Mouse (Mus musculus): ENCODE measurements around the gene Aqp1. TPM values are rescaled to one million over a fixed set of nuclear protein-coding genes. Genes with fewer than 3 reads are reported as not detected.

The Aqp1 gene
- polyA plus RNA-seq, 1 experiment from 2014 or later, result 19.0 TPM

- no peak overlapping the region for H3K27ac ChIP-seq (ENCODE audit: low read depth, low read length)
- H3K4me1 ChIP-seq (replicated peaks; ENCODE audit: control insufficient read depth, insufficient read depth, low read length), result peaks cover 9% of the 10 kb centered on the region; the same call in 1 of the 2 replicates
- WGBS, result 78% methylated on average over 5 of the region's 5 CpGs
- H3K9ac ChIP-seq (ENCODE audit: low read depth, low read length), result no peak overlapping the region
- peak overlapping the region; percentile 21 for H3K4me3 ChIP-seq (ENCODE audit: low read depth, low read length)
- peak overlapping the region; percentile 54 for H3K4me2 ChIP-seq (replicated peaks; ENCODE audit: low read depth)
- H3K36me3 ChIP-seq (ENCODE audit: control insufficient read depth, insufficient read depth), result no peaks in the 10 kb centered on the region
- no peaks in the 10 kb centered on the region for H3K9me3 ChIP-seq (ENCODE audit: control insufficient read depth)
- no peaks in the 10 kb centered on the region for H3K27me3 ChIP-seq (replicated peaks; ENCODE audit: control insufficient read depth, insufficient read depth, low read length)
- TF ChIP-seq CTCF (IDR thresholded peaks at IDR 0.05; ENCODE audit: low read depth), result no peak
- no peak for ATAC-seq
Observed at GRCm38 (mm10) chr6:55337242-55337641, 1.0 kb downstream of the Aqp1 start.

GRCm38 (mm10) chr6:55338077-55338476 is 1.8 kb downstream of the Aqp1 start:
- 37% methylated on average over 6 of the region's 6 CpGs for WGBS
- no peak for TF ChIP-seq CTCF (IDR thresholded peaks at IDR 0.05; ENCODE audit: low read depth)
- Histone ChIP-seq H3K9me3 (ENCODE audit: control insufficient read depth) (no peaks in the 10 kb centered on the region), H3K4me3 (ENCODE audit: low read depth, low read length) (peak overlapping the region; percentile 21), H3K27me3 (replicated peaks; ENCODE audit: control insufficient read depth, insufficient read depth, low read length) (no peaks in the 10 kb centered on the region), H3K4me2 (replicated peaks; ENCODE audit: low read depth) (peak overlapping the region; percentile 54), H3K27ac (ENCODE audit: low read depth, low read length) (no peak overlapping the region), H3K4me1 (replicated peaks; ENCODE audit: control insufficient read depth, insufficient read depth, low read length) (peaks cover 9% of the 10 kb centered on the region; the same call in 1 of the 2 replicates), H3K9ac (ENCODE audit: low read depth, low read length) (no peak overlapping the region), H3K36me3 (ENCODE audit: control insufficient read depth, insufficient read depth) (no peaks in the 10 kb centered on the region)
- ATAC-seq, result no peak

- Histone ChIP-seq H3K4me1 (replicated peaks; ENCODE audit: control insufficient read depth, insufficient read depth, low read length) (peaks cover 9% of the 10 kb centered on the region; the same call in 1 of the 2 replicates), H3K27ac (ENCODE audit: low read depth, low read length) (no peak overlapping the region), H3K36me3 (ENCODE audit: control insufficient read depth, insufficient read depth) (no peaks in the 10 kb centered on the region), H3K4me3 (ENCODE audit: low read depth, low read length) (no peak overlapping the region), H3K9me3 (ENCODE audit: control insufficient read depth) (no peaks in the 10 kb centered on the region), H3K27me3 (replicated peaks; ENCODE audit: control insufficient read depth, insufficient read depth, low read length) (no peaks in the 10 kb centered on the region), H3K4me2 (replicated peaks; ENCODE audit: low read depth) (peak overlapping the region; percentile 54), H3K9ac (ENCODE audit: low read depth, low read length) (no peak overlapping the region)
- WGBS, result 50% methylated on average over 9 of the region's 9 CpGs
- TF ChIP-seq CTCF (IDR thresholded peaks at IDR 0.05; ENCODE audit: low read depth), result no peak
- ATAC-seq, result no peak
Observed at GRCm38 (mm10) chr6:55338934-55339825, 2.9 kb downstream of the Aqp1 start.

GRCm38 (mm10) chr6:55341688-55342087 is 5.5 kb downstream of the Aqp1 start:
- ATAC-seq, result peak; percentile 76
- Histone ChIP-seq H3K27ac (ENCODE audit: low read depth, low read length) (peak overlapping the region; percentile 55; the same call in 1 of the 2 replicates), H3K9me3 (ENCODE audit: control insufficient read depth) (no peaks in the 10 kb centered on the region), H3K4me1 (replicated peaks; ENCODE audit: control insufficient read depth, insufficient read depth, low read length) (peaks cover 3% of the 10 kb centered on the region; the same call in 1 of the 2 replicates), H3K27me3 (replicated peaks; ENCODE audit: control insufficient read depth, insufficient read depth, low read length) (no peaks in the 10 kb centered on the region), H3K4me3 (ENCODE audit: low read depth, low read length) (no peak overlapping the region), H3K36me3 (ENCODE audit: control insufficient read depth, insufficient read depth) (no peaks in the 10 kb centered on the region), H3K4me2 (replicated peaks; ENCODE audit: low read depth) (no peak overlapping the region; the same call in 1 of the 2 replicates), H3K9ac (ENCODE audit: low read depth, low read length) (0 out of 2 replicates have a peak overlapping the region, but pooled peaks have one; percentile 2)
- no peak for TF ChIP-seq CTCF (IDR thresholded peaks at IDR 0.05; ENCODE audit: low read depth)
- WGBS, result 23% methylated on average over 5 of the region's 5 CpGs

GRCm38 (mm10) chr6:55342328-55342727 is 6.1 kb downstream of the Aqp1 start:
- Histone ChIP-seq H3K4me1 (replicated peaks; ENCODE audit: control insufficient read depth, insufficient read depth, low read length) (peaks cover 3% of the 10 kb centered on the region; the same call in 1 of the 2 replicates), H3K4me3 (ENCODE audit: low read depth, low read length) (no peak overlapping the region), H3K27ac (ENCODE audit: low read depth, low read length) (peak overlapping the region; percentile 52; the same call in 1 of the 2 replicates), H3K4me2 (replicated peaks; ENCODE audit: low read depth) (no peak overlapping the region; the same call in 1 of the 2 replicates), H3K36me3 (ENCODE audit: control insufficient read depth, insufficient read depth) (no peaks in the 10 kb centered on the region), H3K27me3 (replicated peaks; ENCODE audit: control insufficient read depth, insufficient read depth, low read length) (no peaks in the 10 kb centered on the region), H3K9me3 (ENCODE audit: control insufficient read depth) (no peaks in the 10 kb centered on the region), H3K9ac (ENCODE audit: low read depth, low read length) (no peak overlapping the region)
- WGBS, result 40% methylated on average over 9 of the region's 9 CpGs
- no peak for TF ChIP-seq CTCF (IDR thresholded peaks at IDR 0.05; ENCODE audit: low read depth)
- peak; percentile 53 for ATAC-seq

GRCm38 (mm10) chr6:55343446-55343845 is 7.2 kb downstream of the Aqp1 start:
- Histone ChIP-seq H3K36me3 (ENCODE audit: control insufficient read depth, insufficient read depth) (no peaks in the 10 kb centered on the region), H3K4me1 (replicated peaks; ENCODE audit: control insufficient read depth, insufficient read depth, low read length) (no peaks in the 10 kb centered on the region; the same call in 1 of the 2 replicates), H3K9ac (ENCODE audit: low read depth, low read length) (no peak overlapping the region), H3K4me3 (ENCODE audit: low read depth, low read length) (no peak overlapping the region), H3K9me3 (ENCODE audit: control insufficient read depth) (no peaks in the 10 kb centered on the region), H3K27me3 (replicated peaks; ENCODE audit: control insufficient read depth, insufficient read depth, low read length) (no peaks in the 10 kb centered on the region), H3K4me2 (replicated peaks; ENCODE audit: low read depth) (no peak overlapping the region), H3K27ac (ENCODE audit: low read depth, low read length) (no peak overlapping the region)
- ATAC-seq, result no peak
- no peak for TF ChIP-seq CTCF (IDR thresholded peaks at IDR 0.05; ENCODE audit: low read depth)
- 87% methylated on average over 10 of the region's 10 CpGs for WGBS
